Mouse (Mus musculus) forebrain, embryonic 16.5 days (tissue): ENCODE data around the gene Cyth1. TPM values are rescaled to one million over a fixed set of nuclear protein-coding genes. Genes with fewer than 3 reads are reported as not detected.

Experiments used
- ATAC-seq: fragments of 200-750 bp; cut with Nextera tagmentation; 2 replicates; pipeline ENCODE4 v1.8.0; 2017; ENCODE audit warnings: mild to moderate bottlenecking, moderate library complexity
- H3K27ac ChIP-seq: fragments of 300-500 bp; sonication (generic); 2 replicates; pipeline ENCODE4 v1.5.1; 2014; ENCODE audit warnings: low read length, control low read depth
- H3K27me3 ChIP-seq: fragments of 300-500 bp; sonication (generic); replicated peaks from 2 replicates; pipeline ENCODE4 v1.6.1; 2014; ENCODE audit warnings: low read length; ENCODE audit not compliant: control insufficient read depth, insufficient read depth
- H3K36me3 ChIP-seq: fragments of 300-500 bp; sonication (generic); 2 replicates; pipeline ENCODE4 v1.6.1; 2014; ENCODE audit not compliant: control insufficient read depth, insufficient read depth
- H3K4me1 ChIP-seq: fragments of 300-500 bp; sonication (generic); replicated peaks from 2 replicates; pipeline ENCODE4 v1.6.1; 2014; ENCODE audit warnings: low read length; ENCODE audit not compliant: control insufficient read depth, insufficient read depth
- H3K4me2 ChIP-seq: fragments of 300-500 bp; sonication (generic); 2 replicates; pipeline ENCODE4 v1.6.1; 2014; ENCODE audit warnings: mild to moderate bottlenecking, low read length, control low read depth
- H3K4me3 ChIP-seq: fragments of 300-500 bp; sonication (generic); replicated peaks from 2 replicates; pipeline ENCODE4 v1.5.1; 2014; ENCODE audit warnings: mild to moderate bottlenecking, low read length, control low read depth
- H3K9ac ChIP-seq: fragments of 300-500 bp; sonication (generic); replicated peaks from 2 replicates; pipeline ENCODE4 v1.6.1; 2014; ENCODE audit warnings: low read depth, low read length, control low read depth
- H3K9me3 ChIP-seq: fragments of 300-500 bp; sonication (generic); 2 replicates; pipeline ENCODE4 v1.6.1; 2016; ENCODE audit warnings: low read length; ENCODE audit not compliant: control insufficient read depth
- WGBS: fragments of 180-500 bp; shearing (Covaris S2); extraction: QIAGEN DNeasy Blood & Tissue Kit; methylation state at CpG from one replicate; pipeline ENCODE4 v1.1.7; 2014; 5-methylcytosine and 5-hydroxymethylcytosine counted together
- polyA plus RNA-seq: library from polyadenylated mRNA; unstranded; fragments of >200 nt; fragmentation: Nextera tagmentation; extraction: Ambion mirVana; gene quantifications from 2 replicates; pipeline ENCODE4 v1.2.1, GENCODE M21; 2015

Gene Cyth1
- polyA plus RNA-seq, 1 experiment from 2014 or later = 32.1 TPM

- Histone ChIP-seq H3K27ac (no peak overlapping the region), H3K4me1 (no peaks in the 10 kb centered on the region; the same call in 1 of the 2 replicates), H3K9ac (no peak overlapping the region), H3K27me3 (no peaks in the 10 kb centered on the region), H3K4me3 (no peak overlapping the region), H3K4me2 (no peak overlapping the region), H3K9me3 (no peaks in the 10 kb centered on the region), H3K36me3 (no peaks in the 10 kb centered on the region)
- 90% methylated on average over 4 of the region's 4 CpGs for WGBS
- ATAC-seq = no peak
These were observed 29.3 kb downstream of the Cyth1 start for GRCm38 (mm10) chr11:118219066-118219465.

GRCm38 (mm10) chr11:118216468-118216867 lies 31.9 kb downstream of the Cyth1 start:
- no peak for ATAC-seq
- H3K9me3 ChIP-seq = no peaks in the 10 kb centered on the region
- no peak overlapping the region for H3K27ac ChIP-seq
- no peaks in the 10 kb centered on the region for H3K36me3 ChIP-seq
- WGBS = 84% methylated on average over 6 of the region's 6 CpGs
- H3K4me3 ChIP-seq = no peak overlapping the region
- peaks cover 14% of the 10 kb centered on the region for H3K4me1 ChIP-seq
- no peak overlapping the region for H3K4me2 ChIP-seq
- no peaks in the 10 kb centered on the region for H3K27me3 ChIP-seq
- H3K9ac ChIP-seq = no peak overlapping the region

- Histone ChIP-seq H3K9me3 (no peaks in the 10 kb centered on the region), H3K9ac (no peak overlapping the region), H3K36me3 (no peaks in the 10 kb centered on the region), H3K4me2 (no peak overlapping the region), H3K27ac (no peak overlapping the region), H3K27me3 (no peaks in the 10 kb centered on the region), H3K4me3 (no peak overlapping the region), H3K4me1 (peaks cover 19% of the 10 kb centered on the region)
- 77% methylated on average over 5 of the region's 5 CpGs for WGBS
- no peak for ATAC-seq
These were observed 32.4 kb downstream of the Cyth1 start for GRCm38 (mm10) chr11:118215928-118216458.

GRCm38 (mm10) chr11:118212636-118213112 lies 35.7 kb downstream of the Cyth1 start:
- no peak for ATAC-seq
- H3K9me3 ChIP-seq = no peaks in the 10 kb centered on the region
- H3K4me2 ChIP-seq = no peak overlapping the region
- no peak overlapping the region for H3K9ac ChIP-seq
- H3K36me3 ChIP-seq = no peaks in the 10 kb centered on the region
- peak overlapping the region; percentile 5; the same call in 1 of the 2 replicates for H3K27ac ChIP-seq
- H3K4me3 ChIP-seq = no peak overlapping the region
- H3K27me3 ChIP-seq = no peaks in the 10 kb centered on the region
- peaks cover 46% of the 10 kb centered on the region for H3K4me1 ChIP-seq
- WGBS = 68% methylated on average over 7 of the region's 7 CpGs

- peaks cover 46% of the 10 kb centered on the region for H3K4me1 ChIP-seq
- peak; percentile 78 for ATAC-seq
- no peaks in the 10 kb centered on the region for H3K27me3 ChIP-seq
- H3K4me2 ChIP-seq = no peak overlapping the region
- WGBS = 37% methylated on average over 10 of the region's 10 CpGs
- H3K9ac ChIP-seq = no peak overlapping the region
- H3K27ac ChIP-seq = peak overlapping the region; percentile 56
- H3K36me3 ChIP-seq = no peaks in the 10 kb centered on the region
- H3K4me3 ChIP-seq = no peak overlapping the region
- no peaks in the 10 kb centered on the region for H3K9me3 ChIP-seq
These were observed 36.4 kb downstream of the Cyth1 start for GRCm38 (mm10) chr11:118211749-118212635.

- no peak overlapping the region for H3K9ac ChIP-seq
- no peaks in the 10 kb centered on the region for H3K27me3 ChIP-seq
- H3K27ac ChIP-seq = no peak overlapping the region; the same call in 1 of the 2 replicates
- ATAC-seq = no peak
- H3K4me2 ChIP-seq = no peak overlapping the region
- H3K4me1 ChIP-seq = peaks cover 46% of the 10 kb centered on the region
- H3K9me3 ChIP-seq = no peaks in the 10 kb centered on the region
- H3K4me3 ChIP-seq = no peak overlapping the region
- H3K36me3 ChIP-seq = no peaks in the 10 kb centered on the region
- 89% methylated on average over 5 of the region's 5 CpGs for WGBS
These were observed 37.4 kb downstream of the Cyth1 start for GRCm38 (mm10) chr11:118210962-118211361.

- H3K4me2 ChIP-seq = no peak overlapping the region
- H3K4me1 ChIP-seq = peaks cover 46% of the 10 kb centered on the region
- ATAC-seq = peak; percentile 45; the same call in 1 of the 2 replicates
- no peak overlapping the region for H3K4me3 ChIP-seq
- H3K36me3 ChIP-seq = no peaks in the 10 kb centered on the region
- 56% methylated on average over 4 of the region's 4 CpGs for WGBS
- H3K9ac ChIP-seq = no peak overlapping the region
- no peaks in the 10 kb centered on the region for H3K9me3 ChIP-seq
- H3K27me3 ChIP-seq = no peaks in the 10 kb centered on the region
- H3K27ac ChIP-seq = peak overlapping the region; percentile 56
These were observed 38.3 kb downstream of the Cyth1 start for GRCm38 (mm10) chr11:118210116-118210515.

DNA sequence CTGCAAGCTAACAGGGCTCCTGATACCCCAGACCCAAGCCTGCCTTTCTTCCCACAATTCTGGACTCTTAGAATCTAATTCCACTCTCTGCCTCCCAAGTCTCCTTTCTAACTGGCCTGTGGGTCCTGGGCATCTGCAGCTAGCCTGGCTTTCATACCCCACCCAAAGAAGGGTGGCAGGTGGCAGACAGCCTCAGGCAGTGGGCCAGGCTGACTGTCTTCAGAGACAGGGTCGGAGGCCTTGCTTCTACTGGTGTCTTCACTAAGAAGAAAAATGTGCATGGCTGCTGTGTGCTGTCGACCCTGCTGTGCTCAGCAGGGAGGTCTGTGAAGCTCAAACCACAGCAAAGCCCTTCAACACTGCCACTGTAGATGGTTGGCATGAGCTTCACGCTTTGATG lies 39.0 kb downstream of the Cyth1 start:
- peaks cover 46% of the 10 kb centered on the region for H3K4me1 ChIP-seq
- WGBS = 73% methylated on average over 3 of the region's 3 CpGs
- H3K9me3 ChIP-seq = no peaks in the 10 kb centered on the region
- no peak overlapping the region for H3K4me2 ChIP-seq
- H3K36me3 ChIP-seq = no peaks in the 10 kb centered on the region
- no peak for ATAC-seq
- H3K4me3 ChIP-seq = no peak overlapping the region
- no peak overlapping the region for H3K9ac ChIP-seq
- H3K27ac ChIP-seq = peak overlapping the region; percentile 41
- H3K27me3 ChIP-seq = no peaks in the 10 kb centered on the region

GRCm38 (mm10) chr11:118208672-118209272 lies 39.6 kb downstream of the Cyth1 start:
- peaks cover 46% of the 10 kb centered on the region for H3K4me1 ChIP-seq
- WGBS = 31% methylated on average over 8 of the region's 8 CpGs
- no peak overlapping the region for H3K9ac ChIP-seq
- no peaks in the 10 kb centered on the region for H3K36me3 ChIP-seq
- H3K27me3 ChIP-seq = no peaks in the 10 kb centered on the region
- H3K9me3 ChIP-seq = no peaks in the 10 kb centered on the region
- peak overlapping the region; percentile 26; the same call in 1 of the 2 replicates for H3K27ac ChIP-seq
- H3K4me3 ChIP-seq = no peak overlapping the region
- 0 out of 2 replicates have a peak, but pooled peaks have one; percentile 43 for ATAC-seq
- H3K4me2 ChIP-seq = no peak overlapping the region
